Mouse (Mus musculus) layer of hippocampus, adult 9-10 months (tissue): ENCODE data around the gene Sez6l2.
A peak's percentile ranks its signal among the peaks of the same experiment; 100 is the strongest.

Experiments
- DNase-seq: peaks from one replicate; pipeline ENCODE4 v3.0.0; 2022; ENCODE audit warnings: low spot score

Sez6l2 gene

DNA sequence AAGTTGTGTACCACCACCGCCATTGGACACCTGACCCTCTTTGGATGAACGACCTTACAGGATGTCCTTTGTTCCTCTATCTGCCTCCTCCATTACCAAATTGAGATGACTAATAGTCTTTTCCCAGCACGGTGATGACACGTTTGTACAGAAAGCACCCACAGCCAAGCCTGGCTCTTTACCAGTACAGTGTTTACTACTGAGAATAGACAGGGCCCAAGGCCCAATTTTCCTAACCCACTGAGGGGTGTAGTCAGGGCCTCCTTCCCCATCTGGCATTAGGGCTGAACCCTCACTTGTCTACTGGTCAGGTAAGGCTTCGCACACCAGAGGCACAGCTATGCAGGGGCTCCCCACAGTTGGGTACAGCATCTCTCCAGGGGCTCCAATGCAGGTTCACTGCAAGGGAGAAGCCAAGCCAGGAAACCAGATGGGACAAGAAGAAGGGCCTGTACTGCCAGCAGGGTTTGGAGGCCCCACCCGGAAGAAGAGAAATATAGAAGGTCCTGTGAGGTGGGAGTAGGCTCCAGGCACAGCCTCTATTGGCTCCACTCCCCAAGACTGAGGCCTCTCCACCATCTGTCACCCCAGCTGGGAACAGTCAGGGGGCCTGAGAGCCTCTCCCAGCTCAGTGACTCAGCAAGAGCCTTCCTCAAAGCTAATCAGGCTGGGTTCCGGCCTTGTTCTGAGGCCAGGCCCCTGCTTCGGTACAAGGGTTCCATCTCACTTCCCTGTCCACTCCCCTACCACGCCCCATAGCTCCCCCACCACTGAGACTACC lies 58.1 kb downstream of the Sez6l2 start:
- DNase-seq, result peak; percentile 74

DNA sequence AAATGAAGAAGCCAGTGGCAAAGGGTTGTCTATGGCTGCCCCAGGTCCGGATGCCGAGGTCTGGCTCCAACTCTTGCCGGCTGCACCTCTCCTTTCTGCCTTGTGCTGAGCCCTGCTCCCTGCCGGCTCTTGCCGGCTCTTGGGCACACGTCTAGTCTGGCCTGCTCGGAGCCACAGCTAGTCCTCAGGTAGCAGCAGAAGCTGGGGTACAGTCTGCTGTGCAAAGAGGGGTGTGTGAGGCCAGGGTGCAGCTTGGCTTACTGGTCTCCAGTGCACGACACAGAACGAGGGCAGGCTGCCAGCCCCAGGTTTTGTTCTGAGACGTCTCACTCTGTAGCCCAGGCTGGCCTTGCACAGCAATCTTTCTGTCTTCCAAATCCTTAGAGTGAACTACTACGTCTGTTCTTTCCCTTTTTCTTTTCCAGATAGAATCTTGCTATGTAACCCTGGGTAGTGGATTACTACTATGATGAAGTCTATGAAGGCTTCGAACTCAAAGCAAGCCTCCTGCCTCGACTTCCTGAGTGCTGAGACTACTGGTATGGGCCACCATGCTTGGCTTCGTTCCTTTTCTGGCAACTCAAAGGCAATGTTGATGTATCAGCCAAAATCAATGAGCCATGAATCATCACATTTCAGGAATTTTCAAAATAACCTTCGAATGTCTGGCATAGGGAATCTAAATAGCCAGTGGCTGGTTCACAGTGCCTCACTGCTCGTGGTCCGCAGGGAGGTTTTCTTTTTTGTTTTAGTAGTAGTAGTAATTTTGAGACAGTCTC lies 59.1 kb downstream of the Sez6l2 start:
- DNase-seq, result no peak

DNA sequence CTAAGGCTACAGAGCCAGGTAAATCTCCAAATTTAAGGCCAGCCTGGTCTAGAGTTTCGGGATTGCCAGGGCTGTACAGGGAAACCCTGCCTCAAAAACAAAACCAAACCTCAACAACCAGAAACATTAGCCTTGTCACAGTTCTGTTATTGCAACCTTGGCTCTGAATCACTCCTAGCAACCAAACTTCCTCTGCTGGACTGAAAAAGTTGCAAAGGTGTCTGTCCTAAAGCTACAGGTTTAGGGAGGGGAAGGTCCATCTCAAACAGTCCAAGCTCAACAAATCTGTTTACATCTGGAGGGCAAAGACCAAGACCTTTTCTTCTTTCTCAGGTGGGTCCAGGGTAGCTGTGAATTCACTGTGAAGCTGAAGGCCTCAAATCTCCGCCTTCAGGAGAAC lies 60.7 kb downstream of the Sez6l2 start:
- DNase-seq, result no peak

GRCm38 (mm10) chr7:127011717-127012116 lies 61.4 kb downstream of the Sez6l2 start:
- DNase-seq, result no peak

DNA sequence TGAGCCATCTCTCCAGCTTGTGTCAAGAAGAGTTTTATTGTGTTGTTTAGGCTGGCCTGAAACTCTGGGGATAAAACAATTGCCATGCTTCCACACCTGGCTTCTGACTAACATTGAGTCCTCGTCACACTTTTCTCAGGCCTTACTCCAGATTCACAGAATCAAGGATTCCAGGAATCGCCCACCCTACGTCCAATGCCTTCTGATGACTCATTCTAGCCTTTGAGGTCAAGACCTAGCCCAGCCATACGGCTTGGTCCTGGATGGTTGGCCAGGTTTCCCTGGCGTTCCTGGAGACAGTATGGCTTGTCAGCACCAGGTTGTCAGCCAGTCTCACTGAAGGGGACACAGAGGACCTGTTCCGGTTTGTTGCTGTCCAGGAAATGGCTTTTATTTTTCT lies 62.0 kb downstream of the Sez6l2 start:
- no peak for DNase-seq

DNA sequence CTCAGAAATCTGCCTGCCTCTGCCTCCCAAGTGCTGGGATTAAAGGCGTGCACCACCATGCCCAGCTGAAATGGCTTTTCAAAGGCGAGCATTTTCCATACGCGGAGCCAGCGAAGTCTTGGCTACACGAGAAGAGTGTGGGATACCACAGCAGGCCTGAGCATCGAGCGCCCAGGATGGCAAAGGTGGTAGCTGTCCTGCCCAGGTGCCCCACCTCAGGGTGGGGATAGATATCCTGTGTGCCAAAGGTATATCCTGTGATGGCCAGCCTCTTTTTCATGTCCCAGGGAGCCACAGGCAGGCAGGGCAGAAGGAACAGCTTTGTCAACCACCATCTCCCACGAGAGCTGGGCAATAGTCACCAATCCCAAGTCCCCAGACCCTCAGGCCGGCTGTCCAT lies 62.5 kb downstream of the Sez6l2 start:
- DNase-seq, result no peak

GRCm38 (mm10) chr7:127013385-127013784 lies 63.0 kb downstream of the Sez6l2 start:
- no peak for DNase-seq

DNA sequence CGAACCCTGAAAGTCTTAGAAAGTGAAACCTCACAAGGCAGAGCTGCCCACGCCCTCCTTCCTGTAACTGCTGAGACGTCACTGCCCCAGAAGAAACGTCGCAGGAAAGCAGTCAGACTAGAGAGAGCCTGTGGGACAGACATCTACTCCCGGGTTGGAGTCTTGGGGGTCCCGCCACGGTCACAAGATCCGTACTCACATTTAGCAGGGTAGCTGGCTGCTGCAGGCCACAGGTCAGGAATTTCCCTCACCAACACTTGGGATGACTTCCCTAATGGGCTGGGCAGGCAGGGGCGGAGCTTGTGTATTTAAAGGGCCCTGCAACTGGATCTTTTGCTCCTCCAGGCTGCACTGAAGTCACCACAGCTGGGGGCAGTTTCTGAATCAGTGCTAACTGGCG lies 64.0 kb downstream of the Sez6l2 start, which contains the start of gene Mvp:
Mvp (minus strand) TSS at position 302 of the 400 bp plus-strand sequence.
- no peak for DNase-seq

DNA sequence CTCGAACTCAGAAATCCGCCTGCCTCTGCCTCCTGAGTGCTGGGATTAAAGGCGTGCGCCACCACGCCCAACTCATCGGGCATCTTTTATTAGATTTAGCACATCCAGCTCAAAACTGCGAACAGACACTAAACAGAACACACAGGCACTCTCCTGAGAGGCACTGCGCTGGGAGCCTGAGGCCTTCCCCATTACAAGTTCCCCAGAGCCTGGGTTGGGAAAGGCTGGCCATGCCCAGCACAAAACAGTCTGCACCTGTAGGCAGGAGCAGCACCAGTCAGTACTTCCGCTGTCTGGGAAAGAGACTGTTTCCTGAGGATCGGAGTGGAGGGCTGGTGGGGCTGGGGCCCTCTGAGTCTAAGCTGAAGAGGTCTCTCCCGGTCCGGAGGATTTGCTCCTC lies 64.6 kb downstream of the Sez6l2 start:
- DNase-seq, result no peak

- no peak for DNase-seq
These were observed 65.7 kb downstream of the Sez6l2 start for GRCm38 (mm10) chr7:127016081-127016480.

DNA sequence TGATC lies 65.9 kb downstream of the Sez6l2 start, which contains the start of gene Pagr1b:
Pagr1b (minus strand) TSS at position 4 of the 5 bp plus-strand sequence.
- DNase-seq, result no peak

GRCm38 (mm10) chr7:127016486-127016938 lies 66.1 kb downstream of the Sez6l2 start:
- no peak for DNase-seq

GRCm38 (mm10) chr7:127016971-127017949 lies 66.9 kb downstream of the Sez6l2 start, which contains the start of gene Pagr1a:
Gene Pagr1a, minus strand, starts transcription at chr7:127017352.
- peak; percentile 95 for DNase-seq

GRCm38 (mm10) chr7:127017950-127018345 lies 67.6 kb downstream of the Sez6l2 start:
- no peak for DNase-seq

GRCm38 (mm10) chr7:127018416-127019305 lies 68.3 kb downstream of the Sez6l2 start:
- no peak for DNase-seq

- no peak for DNase-seq
These were observed 69.1 kb downstream of the Sez6l2 start for GRCm38 (mm10) chr7:127019306-127019960.

GRCm38 (mm10) chr7:127020031-127020430 lies 69.7 kb downstream of the Sez6l2 start:
- DNase-seq, result no peak
